Mouse (Mus musculus): ENCODE measurements around the gene Frmd4b. TPM values are rescaled to one million over a fixed set of nuclear protein-coding genes. Genes with fewer than 3 reads are reported as not detected.

Gene Frmd4b
- polyA plus RNA-seq, 1 experiment, result 6.8 TPM

DNA sequence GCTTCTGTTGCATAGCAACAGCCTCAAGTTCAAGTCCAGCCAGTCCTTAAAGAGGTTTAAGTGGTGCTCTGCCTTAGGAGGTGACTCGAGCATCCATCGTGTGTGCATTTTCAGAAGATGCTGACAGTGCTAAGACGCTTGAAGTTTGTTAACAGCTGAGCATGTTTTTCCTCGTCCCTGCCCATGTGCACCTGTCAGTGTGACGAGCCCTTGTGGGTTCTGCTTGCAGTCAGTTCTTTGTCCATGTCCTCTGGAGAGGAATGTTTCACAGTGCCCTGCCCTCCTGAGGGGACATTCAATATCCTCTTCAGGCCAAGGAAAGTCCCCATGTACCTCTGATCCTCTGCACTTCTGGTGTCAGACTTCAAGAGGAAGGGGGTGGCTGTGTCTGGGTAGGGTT is 377.2 kb downstream of the Frmd4b start:
- no peaks in the 10 kb centered on the region for H3K4me1 ChIP-seq (ENCODE audit: control insufficient read depth, insufficient read depth, low read length)
- H3K36me3 ChIP-seq (ENCODE audit: control insufficient read depth, insufficient read depth, low read length), result no peaks in the 10 kb centered on the region
- H3K27ac ChIP-seq (ENCODE audit: control insufficient read depth, insufficient read depth, low read depth, low read length), result no peak overlapping the region
- TF ChIP-seq POLR2A (IDR thresholded peaks at IDR 0.05; ENCODE audit: control insufficient read depth, low read depth, low read length) (no peak), CTCF (IDR thresholded peaks at IDR 0.05; ENCODE audit: control insufficient read depth, insufficient read depth, insufficient replicate concordance, low read depth, low read length) (no peak)
- no peak overlapping the region for H3K4me3 ChIP-seq (ENCODE audit: control insufficient read depth, low read depth, low read length)
- no peaks in the 10 kb centered on the region for H3K27me3 ChIP-seq (ENCODE audit: control insufficient read depth, insufficient read depth, low read length)

DNA sequence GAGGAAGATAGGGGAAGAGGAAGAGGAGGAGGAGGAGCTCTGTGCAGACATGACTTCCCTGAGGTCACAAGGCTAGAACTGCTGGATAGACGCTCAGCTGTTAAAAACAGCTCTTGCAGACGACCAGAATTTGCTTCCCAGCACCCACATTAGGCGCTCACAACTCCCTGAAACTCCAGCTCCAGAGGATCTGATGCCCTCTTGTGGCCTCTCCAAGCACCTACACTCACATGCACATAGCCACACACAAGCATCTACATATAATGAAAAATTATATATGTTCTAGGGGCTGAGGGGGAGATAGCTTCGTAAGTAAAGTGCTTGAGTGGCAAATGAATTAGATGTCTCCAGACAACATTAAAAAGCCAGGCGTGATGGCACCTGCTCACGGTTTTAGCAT is 378.0 kb downstream of the Frmd4b start:
- H3K36me3 ChIP-seq (ENCODE audit: control insufficient read depth, insufficient read depth, low read length), result no peaks in the 10 kb centered on the region
- H3K27me3 ChIP-seq (ENCODE audit: control insufficient read depth, insufficient read depth, low read length), result no peaks in the 10 kb centered on the region
- TF ChIP-seq POLR2A (IDR thresholded peaks at IDR 0.05; ENCODE audit: control insufficient read depth, low read depth, low read length) (no peak), CTCF (IDR thresholded peaks at IDR 0.05; ENCODE audit: control insufficient read depth, insufficient read depth, insufficient replicate concordance, low read depth, low read length) (no peak)
- no peak overlapping the region for H3K27ac ChIP-seq (ENCODE audit: control insufficient read depth, insufficient read depth, low read depth, low read length)
- no peaks in the 10 kb centered on the region for H3K4me1 ChIP-seq (ENCODE audit: control insufficient read depth, insufficient read depth, low read length)
- H3K4me3 ChIP-seq (ENCODE audit: control insufficient read depth, low read depth, low read length), result no peak overlapping the region

Other genes starting within 250 kb of the Frmd4b start
- 0.49 and 0.72 TPM in 2 replicates for gene Mitf, start 189.5 kb upstream of the Frmd4b start, polyA plus RNA-seq (2012; rRNA removed)